Mouse (Mus musculus): ENCODE results near the gene Atg10.
"Not testable (repeated sequence)": the region's sequence is repeated elsewhere in the genome, so short reads cannot be mapped to it uniquely, and the experiment has no call there.

The Atg10 gene

DNA sequence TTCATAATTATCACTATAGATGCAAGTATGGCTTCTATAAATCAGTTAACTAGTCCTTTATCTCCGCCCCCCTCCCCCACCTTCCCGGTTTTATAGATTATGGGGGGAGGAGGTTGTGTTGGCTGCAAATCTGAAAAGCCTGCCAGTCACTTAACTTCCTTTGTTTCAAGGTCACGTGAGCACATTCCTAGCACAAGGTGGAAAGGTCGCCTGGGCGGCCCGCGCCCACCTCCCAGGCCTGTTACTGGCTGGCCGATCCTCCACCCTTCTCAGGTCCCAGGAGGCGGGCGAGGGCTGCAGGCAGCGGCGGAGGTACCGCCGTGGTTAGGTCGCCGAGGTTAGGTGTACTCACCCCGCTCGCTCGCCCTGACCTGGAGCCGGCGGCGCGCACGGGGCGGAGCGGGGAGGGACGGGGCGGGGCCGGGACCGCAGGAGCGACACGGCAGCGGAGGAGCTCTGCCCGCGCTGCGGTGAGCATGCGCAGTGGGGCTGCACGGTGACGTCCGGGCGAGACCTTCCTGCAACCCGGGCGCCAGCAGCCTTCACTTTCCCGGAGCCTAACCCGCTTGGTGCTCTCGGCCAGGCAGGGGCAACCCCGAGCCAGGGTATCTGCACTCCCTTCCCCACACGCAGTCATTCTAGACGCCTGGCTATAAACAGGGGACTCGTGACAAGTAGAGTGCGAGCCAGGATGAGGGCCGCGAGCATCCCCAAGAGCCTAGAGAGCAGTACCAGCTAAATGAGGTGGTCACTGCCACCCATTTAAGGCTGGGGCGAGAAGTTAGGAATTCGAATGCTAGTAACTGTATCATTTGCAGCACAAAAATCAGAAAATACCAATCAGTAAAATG is at the start of gene Atg10:
TSS of gene Atg10 (minus strand) at position 382 of the 851 bp plus-strand sequence.
- in situ Hi-C loops (cut with MboI; ENCODE audit: low pct_unique_long_range_greater_than_20kb in 1 of 2, low sequenced_read_pairs in 2 of 2, unreplicated experiment in 1 of 2), result loop anchor here in 1 of 2 experiments (10.0 kb wide), 1 partner anchor 289 kb away; no protein-coding TSS in a partner anchor

- in situ Hi-C loops (cut with MboI; ENCODE audit: low pct_unique_long_range_greater_than_20kb in 1 of 2, low sequenced_read_pairs in 2 of 2, unreplicated experiment in 1 of 2), result no loop called here
Measured at GRCm38 (mm10) chr13:91252406-91252805, 28.6 kb upstream of the Atg10 start.

DNA sequence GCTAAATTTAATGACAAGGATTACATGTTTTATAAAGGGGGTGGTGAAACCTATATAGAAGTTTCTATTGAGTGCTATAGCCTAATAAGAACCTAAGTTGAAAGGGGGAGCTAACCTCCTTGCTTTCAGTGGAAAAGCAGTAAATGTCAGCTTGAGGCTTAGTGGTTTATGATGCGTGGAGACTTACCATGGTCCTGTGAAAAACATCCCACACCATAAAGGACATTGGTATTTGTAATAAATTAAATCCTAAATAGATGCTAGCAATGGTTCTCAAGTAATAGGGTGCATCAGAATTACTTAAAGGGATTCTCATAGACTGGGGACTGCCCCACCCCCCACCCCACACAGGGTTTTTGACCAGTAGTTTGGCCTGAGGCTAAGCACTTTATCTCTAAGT is 27.9 kb upstream of the Atg10 start:
- in situ Hi-C loops (cut with MboI; ENCODE audit: low pct_unique_long_range_greater_than_20kb in 1 of 2, low sequenced_read_pairs in 2 of 2, unreplicated experiment in 1 of 2), result no loop called here

DNA sequence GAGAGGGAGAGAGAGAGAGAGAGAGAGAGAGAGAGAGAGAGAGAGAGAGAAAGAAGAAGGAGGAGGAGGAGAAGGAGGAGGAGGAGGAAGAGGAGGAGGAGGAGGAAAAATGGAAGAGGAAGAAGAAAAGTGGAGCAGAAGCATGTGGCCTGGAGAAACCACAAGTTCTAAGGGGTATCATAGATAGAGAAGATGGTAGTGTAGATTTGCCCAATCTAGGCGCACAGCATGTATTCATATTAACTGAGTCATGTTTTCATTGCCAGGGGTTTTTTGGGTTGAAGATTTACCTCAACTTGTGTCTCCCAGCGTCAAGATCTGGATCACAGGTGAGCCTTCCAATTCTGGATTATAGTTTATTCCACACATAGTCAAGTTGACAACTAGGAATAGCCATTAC is 26.3 kb upstream of the Atg10 start:
- in situ Hi-C loops (cut with MboI; ENCODE audit: low pct_unique_long_range_greater_than_20kb in 1 of 2, low sequenced_read_pairs in 2 of 2, unreplicated experiment in 1 of 2), result not testable (repeated sequence)

DNA sequence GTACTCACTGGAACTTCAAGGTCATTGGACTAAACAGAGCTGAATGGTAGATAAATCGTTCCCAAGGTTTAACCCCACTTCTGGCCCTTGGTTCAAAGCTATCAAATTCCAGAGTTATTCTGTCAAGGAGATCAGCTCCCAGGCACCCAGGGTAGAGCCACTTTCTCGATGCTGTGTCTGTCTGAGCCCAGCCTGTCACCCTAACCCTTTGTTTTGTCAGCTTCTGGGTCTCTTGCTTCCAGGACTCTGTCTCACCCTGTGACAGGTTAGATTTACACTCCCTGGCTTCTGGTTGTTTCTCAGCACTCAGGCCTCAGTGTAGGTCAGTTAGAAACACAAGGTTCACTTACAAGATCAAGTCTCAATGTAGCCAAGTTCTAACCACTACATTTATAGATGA is 22.7 kb upstream of the Atg10 start:
- in situ Hi-C loops (cut with MboI; ENCODE audit: low pct_unique_long_range_greater_than_20kb in 1 of 2, low sequenced_read_pairs in 2 of 2, unreplicated experiment in 1 of 2), result no loop called here

DNA sequence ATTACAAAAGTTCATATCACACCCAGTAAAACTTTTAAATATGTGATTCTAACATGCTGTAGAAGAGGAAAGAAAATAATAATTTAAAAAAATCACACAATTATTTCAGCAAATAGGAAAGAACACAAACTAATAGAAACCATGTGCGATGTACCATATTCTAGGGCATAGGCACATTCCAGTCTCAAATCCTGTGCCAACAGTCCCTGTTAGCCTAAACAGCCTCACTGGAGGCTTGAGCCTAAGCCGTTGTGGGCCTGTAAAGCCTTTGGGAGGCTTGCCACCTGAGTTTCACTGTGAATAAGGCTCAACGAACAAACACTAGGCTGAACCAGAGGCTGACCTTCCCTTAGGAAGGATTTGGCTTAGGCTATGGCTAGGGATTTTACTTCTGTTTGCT is 14.2 kb upstream of the Atg10 start:
- in situ Hi-C loops (cut with MboI; ENCODE audit: low pct_unique_long_range_greater_than_20kb in 1 of 2, low sequenced_read_pairs in 2 of 2, unreplicated experiment in 1 of 2), result no loop called here

- in situ Hi-C loops (cut with MboI; ENCODE audit: low pct_unique_long_range_greater_than_20kb in 1 of 2, low sequenced_read_pairs in 2 of 2, unreplicated experiment in 1 of 2), result no loop called here
Measured at GRCm38 (mm10) chr13:91236884-91237283, 13.1 kb upstream of the Atg10 start.

GRCm38 (mm10) chr13:91224438-91224814 is 658 bp upstream of the Atg10 start:
- in situ Hi-C loops (cut with MboI; ENCODE audit: low pct_unique_long_range_greater_than_20kb in 1 of 2, low sequenced_read_pairs in 2 of 2, unreplicated experiment in 1 of 2), result loop anchor here in 1 of 2 experiments (10.0 kb wide), 1 partner anchor 290 kb away; no protein-coding TSS in a partner anchor

- in situ Hi-C loops (cut with MboI; ENCODE audit: low pct_unique_long_range_greater_than_20kb in 1 of 2, low sequenced_read_pairs in 2 of 2, unreplicated experiment in 1 of 2), result loop anchor here in 1 of 2 experiments (10.0 kb wide), 1 partner anchor 288 kb away; no protein-coding TSS in a partner anchor
Measured at GRCm38 (mm10) chr13:91223063-91223462, 705 bp downstream of the Atg10 start.

GRCm38 (mm10) chr13:91221696-91222095 is 2.1 kb downstream of the Atg10 start:
- in situ Hi-C loops (cut with MboI; ENCODE audit: low pct_unique_long_range_greater_than_20kb in 1 of 2, low sequenced_read_pairs in 2 of 2, unreplicated experiment in 1 of 2), result loop anchor here in 1 of 2 experiments (10.0 kb wide), 1 partner anchor 287 kb away; no protein-coding TSS in a partner anchor

DNA sequence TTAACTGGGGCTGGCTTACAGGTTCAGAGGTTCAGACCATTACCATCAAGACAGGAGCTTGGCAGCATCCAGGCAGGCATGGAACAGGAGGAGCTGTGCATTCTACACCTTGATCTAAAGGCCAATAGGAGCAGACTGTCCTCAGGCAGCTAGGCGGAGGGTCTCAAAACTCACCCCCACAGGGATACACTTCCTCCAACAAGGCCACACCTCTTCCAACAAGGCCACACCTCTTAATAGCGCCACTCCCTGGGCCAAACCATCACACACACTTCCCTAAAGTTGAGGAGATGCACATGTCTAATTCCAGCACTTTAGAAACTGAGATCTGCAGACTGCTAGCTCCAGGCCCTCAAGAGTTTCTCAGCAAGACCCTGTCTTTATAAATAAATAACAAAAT is 6.1 kb downstream of the Atg10 start:
- in situ Hi-C loops (cut with MboI; ENCODE audit: low pct_unique_long_range_greater_than_20kb in 1 of 2, low sequenced_read_pairs in 2 of 2, unreplicated experiment in 1 of 2), result no loop called here

GRCm38 (mm10) chr13:91216656-91217205 is 7.0 kb downstream of the Atg10 start:
- in situ Hi-C loops (cut with MboI; ENCODE audit: low pct_unique_long_range_greater_than_20kb in 1 of 2, low sequenced_read_pairs in 2 of 2, unreplicated experiment in 1 of 2), result no loop called here

- in situ Hi-C loops (cut with MboI; ENCODE audit: low pct_unique_long_range_greater_than_20kb in 1 of 2, low sequenced_read_pairs in 2 of 2, unreplicated experiment in 1 of 2), result no loop called here
Measured at GRCm38 (mm10) chr13:91212958-91213357, 10.8 kb downstream of the Atg10 start.

DNA sequence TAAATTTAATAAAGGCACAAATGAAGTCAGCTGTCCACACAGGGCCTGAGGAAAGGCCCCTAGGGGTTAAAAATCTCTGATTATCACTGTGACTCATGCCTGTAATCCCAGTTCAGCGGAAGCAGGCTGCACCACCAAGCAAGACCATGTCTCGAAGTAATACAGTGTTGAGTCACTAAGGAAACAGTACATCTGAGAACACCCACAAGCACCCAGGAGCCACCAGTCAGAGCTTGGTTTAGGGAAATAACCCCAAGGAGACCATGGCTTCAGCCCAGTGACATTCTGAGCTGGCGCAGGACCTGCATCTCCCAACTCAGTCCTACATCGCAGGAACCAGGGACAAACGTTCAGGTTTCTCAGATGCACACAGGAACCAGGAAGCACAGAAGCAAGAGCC is 17.5 kb downstream of the Atg10 start:
- in situ Hi-C loops (cut with MboI; ENCODE audit: low pct_unique_long_range_greater_than_20kb in 1 of 2, low sequenced_read_pairs in 2 of 2, unreplicated experiment in 1 of 2), result no loop called here

DNA sequence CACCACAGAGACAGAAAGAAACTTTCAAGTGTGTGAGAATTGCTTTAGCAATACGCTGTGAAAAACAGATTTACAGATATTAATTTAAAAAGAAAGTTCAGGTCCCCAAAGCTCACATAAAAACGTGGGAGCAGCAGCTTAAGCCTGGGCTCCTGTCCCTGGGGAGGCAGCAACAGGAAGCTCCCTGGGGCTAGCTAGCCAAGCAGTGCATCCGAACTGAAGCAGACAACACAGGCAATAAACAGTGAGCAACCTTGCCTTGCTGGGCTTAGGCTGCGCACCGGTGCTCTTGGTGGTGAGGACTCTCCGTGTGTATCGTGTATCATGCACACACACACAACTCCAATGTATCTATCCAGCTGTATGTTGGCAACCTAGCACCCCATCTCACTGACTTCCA is 21.2 kb downstream of the Atg10 start:
- in situ Hi-C loops (cut with MboI; ENCODE audit: low pct_unique_long_range_greater_than_20kb in 1 of 2, low sequenced_read_pairs in 2 of 2, unreplicated experiment in 1 of 2), result no loop called here

- in situ Hi-C loops (cut with MboI; ENCODE audit: low pct_unique_long_range_greater_than_20kb in 1 of 2, low sequenced_read_pairs in 2 of 2, unreplicated experiment in 1 of 2), result no loop called here
Measured at GRCm38 (mm10) chr13:91187378-91188234, 36.2 kb downstream of the Atg10 start.

DNA sequence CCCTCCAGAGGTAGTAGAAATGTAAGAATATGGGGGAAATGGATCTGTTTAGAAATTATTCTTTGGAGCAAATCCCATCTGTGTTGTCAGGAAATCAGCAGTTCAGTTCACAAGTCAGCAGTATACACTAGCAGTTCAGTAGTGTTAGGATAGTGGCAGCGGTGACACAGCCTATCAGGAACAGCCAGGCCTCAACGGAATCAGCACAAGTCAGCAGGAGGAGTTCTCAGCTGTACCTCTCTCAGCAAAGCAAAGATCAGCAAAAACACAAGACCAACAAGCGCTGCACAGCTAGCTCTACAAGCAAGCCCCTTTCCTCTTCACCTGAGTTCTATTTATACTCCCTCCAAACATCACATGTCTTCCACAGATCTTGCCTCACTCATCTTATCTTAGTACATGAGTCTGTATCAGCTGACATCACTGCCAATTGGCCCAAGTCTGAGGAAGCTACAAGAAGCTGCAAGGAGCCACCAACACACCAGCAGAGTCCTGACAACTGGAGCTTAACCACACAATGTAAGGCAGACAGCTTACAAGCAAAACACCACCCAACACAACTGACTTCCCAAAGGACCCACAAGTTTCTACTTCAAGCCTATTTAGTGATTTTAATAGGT is 38.4 kb downstream of the Atg10 start:
- in situ Hi-C loops (cut with MboI; ENCODE audit: low pct_unique_long_range_greater_than_20kb in 1 of 2, low sequenced_read_pairs in 2 of 2, unreplicated experiment in 1 of 2), result no loop called here

DNA sequence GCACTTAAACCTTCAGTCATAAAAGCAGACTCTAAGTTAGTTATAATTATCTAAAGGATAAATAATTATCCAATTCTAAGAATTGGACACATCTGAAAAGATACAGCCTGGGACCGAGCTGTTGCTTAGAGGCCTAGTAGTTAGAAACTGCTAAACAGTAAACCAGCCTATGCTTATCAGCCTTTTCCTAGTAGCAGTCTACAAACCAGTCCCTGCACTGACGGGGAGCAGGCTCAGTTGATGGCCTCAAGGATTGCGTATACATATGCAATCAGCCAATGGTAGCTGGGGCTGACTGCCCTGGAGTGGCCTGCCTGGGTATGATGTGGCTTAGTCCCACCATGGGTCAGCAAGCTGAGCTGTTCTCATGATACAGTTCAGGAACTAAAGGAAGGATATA is 39.5 kb downstream of the Atg10 start:
- in situ Hi-C loops (cut with MboI; ENCODE audit: low pct_unique_long_range_greater_than_20kb in 1 of 2, low sequenced_read_pairs in 2 of 2, unreplicated experiment in 1 of 2), result no loop called here

DNA sequence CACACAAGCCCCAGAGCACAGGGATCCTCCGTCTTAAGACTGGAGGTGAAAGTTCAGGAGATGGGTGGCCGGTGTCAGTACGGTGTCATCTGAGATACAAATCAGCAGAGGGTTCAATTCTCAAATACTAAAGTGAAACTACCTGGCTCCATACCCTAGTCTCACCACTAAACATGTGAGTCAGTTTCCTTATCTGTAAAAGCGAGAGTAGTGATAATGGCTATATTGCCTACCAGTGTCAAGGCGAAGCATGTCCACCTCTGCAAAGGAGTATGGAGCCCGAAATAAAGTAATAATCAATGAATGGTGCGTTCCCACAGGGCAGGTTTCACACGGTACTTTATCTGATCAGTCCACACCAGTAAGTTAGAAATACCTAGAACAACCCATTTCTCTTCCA is 43.4 kb downstream of the Atg10 start:
- in situ Hi-C loops (cut with MboI; ENCODE audit: low pct_unique_long_range_greater_than_20kb in 1 of 2, low sequenced_read_pairs in 2 of 2, unreplicated experiment in 1 of 2), result no loop called here

Measured in mouse embryonic stem cell (cell line).